Mouse (Mus musculus) testis, adult 2 months (tissue): ENCODE results near the gene Vsig10. TPM values are rescaled to one million over a fixed set of nuclear protein-coding genes. Genes with fewer than 3 reads are reported as not detected.
A peak's percentile ranks its signal among the peaks of the same experiment; 100 is the strongest.
"Not testable (repeated sequence)": the region's sequence is repeated elsewhere in the genome, so short reads cannot be mapped to it uniquely, and the experiment has no call there.

ENCODE experiments used
- H3K27ac ChIP-seq: fragments of 200-500 bp; 2 replicates; pipeline ENCODE4 v1.5.1; 2012; ENCODE audit warnings: low read depth, low read length; ENCODE audit not compliant: control insufficient read depth, insufficient read depth
- H3K27me3 ChIP-seq: fragments of 200-500 bp; 2 replicates; pipeline ENCODE4 v1.6.1; 2012; ENCODE audit warnings: mild to moderate bottlenecking, low read length, moderate library complexity; ENCODE audit not compliant: control insufficient read depth, insufficient read depth
- H3K36me3 ChIP-seq: fragments of 200-500 bp; 2 replicates; pipeline ENCODE4 v1.6.1; 2012; ENCODE audit warnings: mild to moderate bottlenecking, low read length; ENCODE audit not compliant: control insufficient read depth, insufficient read depth
- H3K4me1 ChIP-seq: fragments of 200-500 bp; 2 replicates; pipeline ENCODE4 v1.6.1; 2012; ENCODE audit warnings: low read length; ENCODE audit not compliant: control insufficient read depth, insufficient read depth
- H3K4me3 ChIP-seq: fragments of 200-500 bp; 2 replicates; pipeline ENCODE4 v1.5.1; 2012; ENCODE audit warnings: low read depth, mild to moderate bottlenecking, low read length, moderate library complexity, mixed read lengths; ENCODE audit not compliant: control insufficient read depth
- CTCF ChIP-seq: fragments of 200-500 bp; IDR thresholded peaks from 2 replicates; pipeline ENCODE4 v1.5.1; 2012; ENCODE audit warnings: low read depth, mild to moderate bottlenecking, inconsistent platforms, low read length, moderate library complexity; ENCODE audit not compliant: control insufficient read depth, insufficient read depth, insufficient replicate concordance
- POLR2A ChIP-seq: fragments of 200-500 bp; IDR thresholded peaks from 2 replicates; pipeline ENCODE4 v1.6.1; 2012; ENCODE audit warnings: low read depth, mild to moderate bottlenecking, inconsistent platforms, low read length, moderate library complexity; ENCODE audit not compliant: control insufficient read depth
- polyA plus RNA-seq: library from polyadenylated mRNA; depleted of rRNA; stranded (reverse); fragments of >200 nt; gene quantifications from 2 replicates; pipeline ENCODE4 v1.2.3, GENCODE M21; 2012

Vsig10 gene
- polyA plus RNA-seq, 1 experiment = 16.6 TPM

DNA sequence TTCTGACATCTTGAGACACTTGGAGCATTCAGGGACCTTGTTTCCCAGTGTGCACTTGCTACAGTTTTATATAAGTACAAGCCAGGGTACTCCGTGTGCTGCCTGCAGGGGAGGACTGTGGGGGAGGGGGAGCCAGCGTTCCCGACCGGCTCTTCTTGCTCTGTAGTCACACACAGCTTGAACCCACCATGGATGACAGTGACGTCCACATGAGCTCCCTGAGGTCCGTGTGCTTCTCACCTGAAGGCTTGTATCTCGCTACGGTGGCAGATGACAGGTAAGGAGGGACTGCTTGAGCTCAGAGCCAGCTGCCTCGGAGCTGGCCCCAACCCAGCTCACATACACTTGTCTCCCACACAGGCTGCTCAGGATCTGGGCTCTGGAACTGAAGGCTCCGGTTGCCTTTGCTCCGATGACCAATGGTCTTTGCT, 57.5 kb downstream of the Vsig10 start:
- Histone ChIP-seq H3K27me3 (no peaks in the 10 kb centered on the region), H3K4me1 (no peaks in the 10 kb centered on the region), H3K36me3 (no peaks in the 10 kb centered on the region; the same call in 1 of the 2 replicates), H3K4me3 (no peak overlapping the region), H3K27ac (no peak overlapping the region)
- TF ChIP-seq CTCF (no peak), POLR2A (no peak)

DNA sequence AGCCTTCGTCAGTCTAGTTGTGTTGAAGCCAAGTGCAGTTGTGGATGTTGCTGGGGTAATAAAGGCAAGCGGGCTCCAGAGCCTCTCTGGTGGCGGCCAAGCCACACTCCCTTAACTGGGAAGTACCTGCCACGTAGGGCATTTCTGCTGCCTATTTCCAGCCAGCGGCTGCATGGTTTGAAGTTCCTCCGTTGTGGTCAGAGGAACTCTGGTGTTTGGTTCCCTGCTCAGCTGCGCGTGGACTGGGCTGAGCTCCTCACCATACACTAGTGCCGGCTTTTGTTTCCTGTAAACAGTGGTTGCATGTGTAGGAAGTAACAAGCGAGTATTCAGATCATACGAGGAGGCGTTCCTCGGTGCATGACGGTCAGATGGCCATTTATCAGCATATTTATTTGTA, 58.8 kb downstream of the Vsig10 start:
- H3K27ac ChIP-seq, H3K4me3 ChIP-seq, H3K27me3 ChIP-seq, H3K36me3 ChIP-seq, H3K4me1 ChIP-seq: not testable (repeated sequence)

DNA sequence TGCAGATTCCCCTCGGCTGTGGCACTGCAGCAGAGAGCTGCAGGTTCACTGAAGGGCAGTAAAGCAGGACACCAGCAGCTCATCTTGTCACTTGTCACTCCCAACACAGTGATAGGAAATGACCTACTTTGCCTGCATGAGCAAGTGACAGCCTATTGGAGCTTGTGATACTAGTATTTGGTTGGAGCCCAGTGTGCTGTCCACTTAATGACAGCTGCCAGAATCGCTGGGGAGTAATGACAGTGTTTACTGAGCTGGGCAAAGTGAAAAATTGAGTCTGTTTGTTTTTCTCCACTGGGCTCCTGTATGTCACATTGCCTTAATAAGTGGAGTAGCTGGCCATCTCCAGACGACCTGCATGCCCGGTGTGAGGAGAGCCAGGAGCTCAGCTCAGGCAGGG, 61.3 kb downstream of the Vsig10 start:
- Histone ChIP-seq H3K4me3 (no peak overlapping the region), H3K36me3 (no peaks in the 10 kb centered on the region), H3K27me3 (no peaks in the 10 kb centered on the region), H3K4me1 (peaks cover 7% of the 10 kb centered on the region), H3K27ac (no peak overlapping the region)
- TF ChIP-seq POLR2A (no peak), CTCF (no peak)

DNA sequence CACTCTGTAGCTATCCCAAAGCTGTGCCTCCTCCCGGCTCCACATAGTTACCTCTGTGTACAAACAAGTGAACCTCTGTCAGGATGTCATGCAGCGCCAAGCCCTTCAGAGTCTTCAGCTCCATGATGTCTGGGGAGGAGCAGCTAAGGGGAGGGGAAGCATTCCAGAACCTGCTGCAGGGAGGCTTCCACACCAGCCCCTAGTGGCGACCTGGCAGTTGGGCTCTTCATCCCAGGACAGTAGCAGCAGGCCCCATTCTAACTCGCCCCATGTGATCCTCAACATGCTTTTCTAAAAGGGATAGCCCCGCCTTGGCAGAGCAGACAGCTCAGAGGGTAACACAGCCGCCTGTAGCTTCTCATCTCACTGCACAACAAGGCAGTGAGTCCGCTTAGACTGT, 62.9 kb downstream of the Vsig10 start:
- Histone ChIP-seq H3K4me1 (peaks cover 7% of the 10 kb centered on the region), H3K36me3 (no peaks in the 10 kb centered on the region), H3K27ac (no peak overlapping the region), H3K4me3 (no peak overlapping the region), H3K27me3 (no peaks in the 10 kb centered on the region)
- TF ChIP-seq CTCF (no peak), POLR2A (no peak)

DNA sequence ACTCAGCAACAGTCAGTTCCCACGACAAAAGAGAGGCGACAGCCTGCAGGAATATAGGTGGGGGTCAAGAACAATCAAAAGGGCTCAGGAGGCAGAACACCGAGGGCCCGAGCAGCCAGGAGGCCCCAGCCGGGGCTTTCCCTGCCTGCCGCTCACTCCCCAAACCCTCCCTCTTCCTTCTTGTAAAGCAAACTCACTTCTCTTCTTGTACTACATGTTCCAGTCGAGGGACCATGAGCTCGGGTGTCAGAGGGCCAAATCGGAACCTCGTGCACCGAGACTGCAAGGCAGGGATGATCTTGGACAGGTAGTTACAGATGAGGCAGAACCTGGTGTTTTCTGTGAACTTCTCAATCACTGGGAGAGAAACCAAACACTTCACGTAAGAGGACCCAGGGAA, 64.3 kb downstream of the Vsig10 start:
- Histone ChIP-seq H3K27ac (no peak overlapping the region), H3K36me3 (no peaks in the 10 kb centered on the region), H3K27me3 (no peaks in the 10 kb centered on the region), H3K4me3 (no peak overlapping the region), H3K4me1 (peaks cover 9% of the 10 kb centered on the region)
- no peak for TF ChIP-seq POLR2A
- no peak for TF ChIP-seq CTCF

DNA sequence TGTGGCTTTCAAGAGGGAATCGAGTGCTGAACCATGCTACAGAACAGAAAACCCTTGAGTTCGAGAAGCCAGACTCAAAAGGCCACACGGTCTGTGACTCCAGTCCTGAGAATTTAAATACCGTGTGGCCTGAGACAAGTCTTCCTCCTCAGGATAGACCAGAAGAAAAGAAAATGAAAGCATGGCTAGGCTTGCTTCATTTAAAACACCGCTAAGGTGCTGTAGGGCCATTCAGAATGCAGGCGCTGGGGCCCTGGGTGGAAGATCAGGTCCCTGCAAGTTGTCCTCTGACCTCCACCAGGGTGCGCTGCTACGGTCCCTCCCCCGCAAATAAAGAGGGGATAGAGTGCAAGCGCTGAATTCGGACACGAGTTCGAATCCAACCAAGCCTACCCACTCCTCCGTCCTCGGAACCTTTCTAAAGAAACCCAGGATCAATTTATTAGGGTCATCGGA, 69.4 kb downstream of the Vsig10 start:
- no peaks in the 10 kb centered on the region for H3K36me3 ChIP-seq
- H3K27ac ChIP-seq = no peak overlapping the region
- H3K27me3 ChIP-seq = no peaks in the 10 kb centered on the region
- H3K4me3 ChIP-seq = peak overlapping the region; percentile 93
- TF ChIP-seq CTCF (peak; percentile 29; the same call in 1 of the 2 replicates), POLR2A (no peak)
- H3K4me1 ChIP-seq = peaks cover 4% of the 10 kb centered on the region

DNA sequence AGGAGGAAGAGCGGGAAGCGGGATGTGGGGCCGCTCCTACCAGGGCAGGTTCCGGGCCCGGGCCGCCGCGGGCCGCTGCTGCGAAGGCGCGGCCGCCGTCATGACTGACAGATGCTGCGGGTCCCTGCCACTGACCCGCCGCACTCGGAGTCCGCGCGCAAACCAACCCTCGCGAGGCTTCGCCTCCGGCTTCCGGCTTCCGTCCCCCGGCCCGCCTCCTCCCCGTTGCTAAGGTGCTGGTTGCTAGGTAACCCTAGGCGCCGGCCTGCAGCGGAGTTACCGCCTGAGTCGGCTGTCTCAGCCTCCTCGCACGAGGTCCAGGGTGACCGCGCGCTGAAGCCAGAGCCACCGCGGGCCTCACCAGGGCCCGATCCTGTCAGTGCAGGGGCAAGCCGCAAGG, 70.0 kb downstream of the Vsig10 start, which contains the start of gene Rfc5:
Gene Rfc5, minus strand, starts transcription at position 171 of the 400 bp plus-strand sequence.
- H3K27me3 ChIP-seq = no peaks in the 10 kb centered on the region
- H3K4me1 ChIP-seq = peaks cover 4% of the 10 kb centered on the region
- no peaks in the 10 kb centered on the region for H3K36me3 ChIP-seq
- TF ChIP-seq CTCF (no peak), POLR2A (peak; percentile 54; the same call in 1 of the 2 replicates)
- peak within 1 kb of the TSS; percentile 93 for H3K4me3 ChIP-seq
- H3K27ac ChIP-seq = no peak within 1 kb of the TSS; the same call in 1 of the 2 replicates

DNA sequence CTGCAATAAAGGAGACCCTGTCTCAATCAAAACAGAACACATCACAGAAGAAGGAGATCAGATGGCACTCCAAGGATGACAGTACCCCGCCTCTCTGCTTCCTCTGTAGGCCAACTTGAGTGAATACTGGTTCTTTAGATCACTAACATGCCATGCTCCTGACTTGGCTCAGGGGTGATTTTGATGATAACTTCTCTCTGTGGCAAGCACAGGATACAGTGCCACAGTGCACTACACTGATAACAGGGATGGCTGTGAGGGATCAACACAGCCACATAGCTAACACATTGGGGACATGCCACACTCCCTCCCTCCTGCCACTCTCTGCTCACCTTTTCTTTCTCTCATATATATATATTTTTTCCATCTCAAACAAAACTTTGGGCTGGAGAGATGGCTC, 72.0 kb downstream of the Vsig10 start:
- Histone ChIP-seq H3K27me3 (no peaks in the 10 kb centered on the region), H3K4me3 (no peak overlapping the region), H3K4me1 (peaks cover 4% of the 10 kb centered on the region), H3K36me3 (no peaks in the 10 kb centered on the region), H3K27ac (no peak overlapping the region)
- TF ChIP-seq POLR2A = no peak
- TF ChIP-seq CTCF = no peak
